Mouse (Mus musculus) embryo, embryonic 10.5 days (tissue): ENCODE measurements at regions not wholly inside any gene's neighbourhood (a gene's known extent, or its start where the extent isn't known, plus 50 kb on each side); places are given as distances from the start of the nearest gene placed in this dataset.

Experiments
- DNase-seq: peaks from one replicate; pipeline ENCODE4 v3.0.0-alpha.2; 2015; ENCODE audit warnings: low spot score

DNA sequence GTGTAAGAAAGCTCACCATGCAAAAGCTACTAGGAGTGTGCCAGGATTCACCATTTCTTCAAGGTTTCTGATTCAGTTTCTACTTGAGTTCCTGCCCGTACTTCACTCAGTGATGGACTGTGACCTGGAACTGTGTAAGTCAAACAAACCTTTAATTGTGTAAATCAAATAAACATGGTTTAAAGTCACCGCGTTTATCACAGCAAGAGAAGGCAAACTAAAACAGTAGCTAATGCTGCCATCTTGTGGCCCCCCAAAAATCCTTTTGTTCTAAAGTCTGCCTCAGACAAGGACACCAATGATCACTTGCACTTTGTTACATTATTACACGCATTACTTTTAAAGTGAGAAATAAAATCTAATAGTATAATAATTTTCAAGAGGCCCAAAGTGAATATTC, 63.6 kb upstream of the Dcx start:
- DNase-seq, result peak; percentile 64
